Mouse (Mus musculus) gastrocnemius, postnatal 10 days (tissue): Measurements from ENCODE around the gene Cxcl17. TPM values are rescaled to one million over a fixed set of nuclear protein-coding genes. Genes with fewer than 3 reads are reported as not detected.
"Not testable (repeated sequence)": the region's sequence is repeated elsewhere in the genome, so short reads cannot be mapped to it uniquely, and the experiment has no call there.

ENCODE experiments used
- DNase-seq: peaks from one replicate; pipeline ENCODE4 v3.0.0; 2021; ENCODE audit warnings: mixed read lengths
- long read RNA-seq, 2 experiments: library from polyadenylated mRNA; stranded (forward); transcript quantifications; one replicate each; pipeline ENCODE4 v2.0.0; 2021
- total RNA-seq, 2 experiments: library from RNA; stranded (reverse); gene quantifications; 2 replicates each; pipeline ENCODE4 v1.2.3; 2021

The Cxcl17 gene
- not detected for total RNA-seq
- long read RNA-seq, experiment 1 = 0 reads
- long read RNA-seq, experiment 2 = 0 reads

GRCm38 (mm10) chr7:25412833-25413441, at the start of gene Cxcl17:
Gene Cxcl17, minus strand, starts transcription at chr7:25412886.
- DNase-seq = no peak

- not testable (repeated sequence) for DNase-seq
These were observed 49.3 kb upstream of the Cxcl17 start for GRCm38 (mm10) chr7:25462033-25462337.

DNA sequence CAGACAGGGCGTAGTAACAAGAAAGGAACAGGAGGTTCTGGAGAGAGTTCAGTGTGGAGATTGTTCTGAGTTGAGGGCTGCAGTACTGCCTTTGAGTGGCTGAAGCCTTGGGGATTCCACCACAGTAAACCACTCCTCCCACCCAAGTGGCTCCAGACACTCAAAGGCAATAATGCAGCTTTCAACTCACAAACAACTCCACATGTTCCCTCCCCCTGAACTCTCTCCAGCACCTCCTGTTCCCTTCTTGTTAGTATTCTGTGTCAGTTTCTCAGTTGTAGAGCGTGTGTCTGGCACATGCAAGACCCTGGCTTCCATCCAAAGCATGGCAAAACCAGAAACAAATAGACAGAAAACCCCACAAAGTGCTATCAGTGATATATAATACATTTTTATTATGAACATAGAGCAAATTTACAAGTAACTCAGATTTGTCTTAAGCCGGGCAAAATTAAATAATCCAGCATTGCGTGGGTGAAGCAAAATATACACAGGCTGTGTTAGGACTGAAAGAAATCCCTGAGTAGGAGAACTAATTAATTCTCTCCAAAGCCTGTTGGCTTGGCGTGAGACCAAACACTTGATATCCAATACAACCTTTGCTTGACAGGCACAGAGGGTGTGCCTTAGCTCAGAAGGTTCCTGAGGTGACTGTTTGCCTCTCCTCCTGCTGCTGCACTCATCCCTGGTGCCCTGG, 48.8 kb upstream of the Cxcl17 start:
- not testable (repeated sequence) for DNase-seq

- no peak for DNase-seq
These were observed 39.4 kb upstream of the Cxcl17 start for GRCm38 (mm10) chr7:25452103-25452502.

GRCm38 (mm10) chr7:25449913-25450890, 37.5 kb upstream of the Cxcl17 start:
- DNase-seq = no peak

DNA sequence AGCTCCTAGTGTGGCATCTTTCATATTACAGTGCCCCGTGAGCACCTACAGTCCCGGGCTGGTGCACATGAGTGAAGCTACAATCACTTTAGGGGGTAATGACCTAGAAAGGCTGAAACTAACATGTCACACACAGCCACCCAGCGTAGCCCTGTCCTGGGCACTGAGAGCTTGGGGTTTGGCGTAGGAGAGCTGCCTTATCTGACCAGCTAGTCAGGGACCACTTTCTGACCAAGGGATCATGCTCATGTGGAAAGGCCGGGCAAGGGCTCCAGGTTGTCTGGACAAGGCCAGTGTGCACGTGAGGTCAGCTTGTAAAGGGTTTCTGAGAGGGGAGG, 28.1 kb upstream of the Cxcl17 start:
- DNase-seq = no peak

DNA sequence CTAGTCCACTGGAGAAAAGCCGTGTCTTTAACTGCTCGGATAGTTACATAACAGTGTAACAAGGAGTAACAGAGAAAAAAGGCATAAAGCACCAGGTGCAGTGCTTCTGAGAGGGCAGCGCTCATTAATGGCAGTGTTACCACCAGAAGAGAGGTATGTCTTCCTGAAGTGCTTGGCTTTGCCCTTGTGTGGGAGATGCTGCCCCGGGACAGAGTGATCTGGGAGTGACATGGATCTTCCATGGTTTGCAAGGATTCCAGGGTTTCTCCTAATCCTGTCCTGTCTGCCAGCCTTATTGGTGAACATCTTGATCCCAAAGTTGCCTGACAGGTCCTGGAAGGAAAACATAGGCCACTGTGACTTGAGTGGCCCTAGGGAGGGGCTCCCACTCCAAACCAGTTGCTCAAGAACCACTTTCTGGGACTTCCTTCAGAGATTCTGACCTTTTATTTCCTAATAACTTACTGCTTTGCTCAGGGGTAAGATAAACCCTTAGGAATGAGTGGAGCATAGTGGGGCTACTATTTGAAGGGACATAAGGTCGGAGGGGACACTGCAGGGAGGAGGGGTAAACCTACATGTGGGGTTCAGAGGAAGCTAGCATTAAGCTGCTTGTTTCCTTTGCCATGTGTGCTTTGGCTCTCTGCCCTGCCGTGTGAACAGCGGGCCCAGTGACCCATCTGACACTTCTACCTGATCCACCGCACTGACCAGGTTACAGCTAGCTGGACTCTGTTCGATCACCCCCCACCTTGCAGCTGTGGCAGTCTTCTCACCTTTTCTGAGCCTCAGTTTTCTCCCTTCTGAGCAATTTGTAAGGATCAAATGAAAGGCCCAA, 27.5 kb upstream of the Cxcl17 start:
- no peak for DNase-seq

- DNase-seq = no peak
These were observed 26.6 kb upstream of the Cxcl17 start for GRCm38 (mm10) chr7:25439124-25439822.

DNA sequence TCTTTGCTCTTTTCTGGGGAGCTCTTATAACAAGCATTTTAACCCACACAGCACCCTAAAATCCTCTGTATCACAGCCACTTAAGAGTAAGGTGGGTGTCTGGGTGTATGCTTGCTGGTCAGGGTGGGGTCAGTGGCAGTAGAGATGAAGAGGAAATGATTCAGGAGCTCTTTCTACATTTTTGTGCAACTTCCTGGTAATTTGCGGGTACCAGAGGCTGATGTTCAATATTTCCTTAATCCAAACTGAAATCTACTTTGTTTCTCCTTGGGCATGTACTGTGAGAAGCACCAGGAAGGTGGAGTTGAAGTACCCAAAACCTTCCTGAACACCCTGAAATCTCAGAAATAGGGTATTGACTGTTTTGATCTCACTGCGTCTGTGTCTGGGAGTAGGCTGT, 24.0 kb upstream of the Cxcl17 start:
- no peak for DNase-seq

DNA sequence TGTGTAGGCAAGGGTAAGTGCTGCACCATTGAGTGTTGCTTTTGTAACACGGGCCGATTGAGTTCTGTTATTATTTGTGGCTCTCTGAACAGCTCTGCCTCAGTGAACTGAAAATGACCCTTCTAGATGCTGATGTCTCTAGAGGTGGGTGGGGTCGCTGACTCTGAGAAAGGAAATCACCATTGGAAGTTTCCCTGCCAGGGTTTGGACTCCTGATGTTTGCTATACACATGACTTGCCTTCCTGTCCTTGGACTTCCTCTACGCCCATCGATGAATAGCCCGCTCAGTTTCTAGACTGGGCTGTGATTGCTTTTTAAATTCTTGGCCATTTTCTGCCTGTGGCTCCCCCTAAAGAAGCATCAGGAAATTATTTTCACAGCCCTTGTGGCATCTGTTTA, 23.5 kb upstream of the Cxcl17 start:
- DNase-seq = no peak

DNA sequence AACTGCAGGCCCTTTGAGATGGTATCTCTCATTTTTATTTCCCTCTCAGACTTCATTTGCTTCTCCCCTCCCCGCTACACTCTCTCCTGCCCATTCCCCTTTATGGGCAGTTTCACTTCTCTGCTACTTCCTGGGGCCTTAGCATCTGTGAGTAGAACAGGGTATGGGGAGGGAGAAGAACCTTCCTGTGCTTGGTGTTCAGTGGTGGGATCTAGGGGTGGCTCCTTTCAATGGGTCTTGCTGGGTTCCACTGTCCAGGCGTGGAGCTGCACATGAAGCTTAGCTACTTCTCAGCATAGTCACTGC, 22.8 kb upstream of the Cxcl17 start:
- no peak for DNase-seq

- no peak for DNase-seq
These were observed 22.2 kb upstream of the Cxcl17 start for GRCm38 (mm10) chr7:25434654-25435545.

GRCm38 (mm10) chr7:25433781-25434560, 21.3 kb upstream of the Cxcl17 start:
- DNase-seq = no peak

- no peak for DNase-seq
These were observed 20.4 kb upstream of the Cxcl17 start for GRCm38 (mm10) chr7:25433007-25433541.

DNA sequence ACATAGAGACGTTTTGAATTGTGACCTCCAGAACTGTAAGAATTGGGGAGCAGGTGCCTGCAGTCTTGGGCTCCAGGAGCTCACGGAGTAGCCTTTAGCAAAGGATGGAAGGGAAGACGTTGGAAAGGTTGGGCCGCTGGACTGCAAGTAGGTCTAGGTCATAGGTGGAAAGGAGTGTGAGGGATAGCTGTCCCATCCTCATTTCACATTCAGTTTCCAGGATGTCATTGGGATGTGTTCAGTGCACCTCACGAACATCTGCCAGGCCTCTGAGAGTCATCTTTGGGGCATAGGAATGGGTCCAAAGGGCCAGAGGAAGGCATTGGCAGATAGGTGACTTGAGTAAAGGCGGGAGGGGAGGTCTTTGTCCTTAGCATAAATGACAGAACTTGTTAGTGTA, 19.7 kb upstream of the Cxcl17 start:
- no peak for DNase-seq

DNA sequence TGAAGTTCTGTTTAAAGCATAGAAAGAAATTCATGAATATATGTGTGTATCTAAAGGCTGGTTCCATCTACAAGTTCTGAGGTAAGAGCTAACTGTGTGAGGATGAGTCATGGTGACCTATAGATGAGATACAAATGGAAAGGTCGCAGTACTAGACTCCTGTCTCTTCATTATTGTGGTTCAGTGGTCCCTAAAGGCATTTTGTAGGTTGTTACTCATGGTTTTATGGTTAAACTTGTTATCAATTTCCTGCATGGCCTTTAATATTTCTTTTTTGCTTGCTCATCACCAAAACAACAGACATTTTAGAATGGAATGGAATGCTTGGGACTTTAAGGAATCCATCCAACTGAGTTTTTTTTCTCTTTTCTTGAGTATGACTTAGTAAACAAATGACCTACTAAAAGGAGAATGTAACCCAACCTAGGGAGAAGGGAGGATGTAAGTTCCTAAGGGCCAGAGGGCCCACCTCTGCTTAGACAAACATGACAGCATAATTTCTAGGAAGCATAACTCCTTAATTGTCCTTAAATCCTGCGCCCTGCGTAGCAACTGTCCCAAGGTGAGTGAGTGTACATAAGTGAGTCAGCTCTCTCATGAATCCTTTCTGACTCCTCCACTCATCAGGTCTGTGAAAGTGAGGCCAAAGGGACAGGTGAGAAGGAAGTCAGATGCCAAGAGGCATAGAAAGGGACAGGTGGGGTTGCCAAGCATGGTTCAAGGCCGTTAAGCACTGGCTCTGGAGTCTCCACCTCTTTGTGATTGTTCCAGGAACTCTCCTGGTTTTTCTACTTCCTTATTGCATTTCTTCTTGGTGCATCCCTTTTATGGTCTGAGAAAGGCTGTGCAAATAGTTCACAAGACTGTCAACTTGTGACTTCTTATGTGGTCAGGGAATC, 17.4 kb upstream of the Cxcl17 start:
- DNase-seq = no peak

GRCm38 (mm10) chr7:25428321-25428720, 15.6 kb upstream of the Cxcl17 start:
- DNase-seq = no peak

DNA sequence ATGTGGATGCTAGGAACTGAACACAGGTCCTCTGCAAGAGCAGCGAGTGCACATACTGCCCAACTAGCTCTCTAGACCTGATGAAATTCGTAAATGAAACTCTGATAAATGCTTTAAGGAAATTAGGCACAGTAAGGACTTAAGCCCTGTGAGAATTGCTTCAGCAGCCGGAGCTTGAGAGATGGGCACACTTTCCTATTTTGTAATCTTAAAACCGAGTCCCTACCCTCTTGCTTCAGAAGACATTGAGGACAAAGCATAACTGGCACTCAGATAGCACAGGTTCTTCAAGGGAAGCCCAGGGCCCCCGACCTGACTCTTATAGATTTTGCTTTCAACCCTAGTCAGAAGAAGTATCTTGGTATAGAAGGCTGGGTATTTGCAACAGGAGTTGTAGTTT, 14.5 kb upstream of the Cxcl17 start:
- no peak for DNase-seq

DNA sequence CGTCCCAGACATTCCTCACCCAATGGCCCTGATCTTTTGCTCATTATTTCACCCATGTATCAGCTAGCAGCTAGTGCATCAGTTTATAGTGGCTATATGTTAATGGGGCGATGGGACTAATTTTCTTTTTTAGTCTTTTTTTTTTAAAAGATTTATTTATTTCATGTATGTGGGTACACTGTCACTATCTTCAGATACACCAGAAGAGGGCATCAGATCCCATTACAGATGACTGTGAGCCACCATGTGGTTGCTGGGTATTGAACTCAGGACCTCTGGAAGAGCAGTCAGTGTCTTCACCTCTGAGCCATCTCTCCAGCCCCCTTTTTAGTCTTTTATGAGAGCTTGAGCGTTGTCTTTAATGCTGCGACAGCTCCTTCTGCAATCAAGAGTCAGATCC, 13.7 kb upstream of the Cxcl17 start:
- not testable (repeated sequence) for DNase-seq
